Mouse (Mus musculus) stomach, postnatal 0 days (tissue): Measurements from ENCODE around the gene Cyb561d2. TPM values are rescaled to one million over a fixed set of nuclear protein-coding genes. Genes with fewer than 3 reads are reported as not detected.
A peak's percentile ranks its signal among the peaks of the same experiment; 100 is the strongest.

Experiments used
- ATAC-seq: fragments of 200-750 bp; cut with Nextera tagmentation; 2 replicates; pipeline ENCODE4 v1.8.0; 2017; ENCODE audit not compliant: low FRiP score, low TSS enrichment
- DNase-seq: peaks from one replicate; pipeline ENCODE4 v3.0.0-alpha.2; 2016; ENCODE audit warnings: low spot score
- H3K27ac ChIP-seq: fragments of 300-500 bp; sonication (generic); replicated peaks from 2 replicates; pipeline ENCODE4 v1.5.1; 2014; ENCODE audit warnings: mild to moderate bottlenecking, control low read depth
- H3K27me3 ChIP-seq: fragments of 300-500 bp; sonication (generic); 2 replicates; pipeline ENCODE4 v1.6.1; 2014; ENCODE audit warnings: low read length; ENCODE audit not compliant: control insufficient read depth, insufficient read depth
- H3K36me3 ChIP-seq: fragments of 300-500 bp; sonication (generic); 2 replicates; pipeline ENCODE4 v1.6.1; 2014; ENCODE audit warnings: low read length, mixed read lengths; ENCODE audit not compliant: control insufficient read depth, insufficient read depth
- H3K4me1 ChIP-seq: fragments of 300-500 bp; sonication (generic); replicated peaks from 2 replicates; pipeline ENCODE4 v1.6.1; 2014; ENCODE audit warnings: antibody characterized with exemption; ENCODE audit not compliant: control insufficient read depth, insufficient read depth
- H3K4me2 ChIP-seq: fragments of 300-500 bp; sonication (generic); replicated peaks from 2 replicates; pipeline ENCODE4 v1.6.1; 2014; ENCODE audit warnings: low read depth, mild to moderate bottlenecking, control low read depth, moderate library complexity
- H3K4me3 ChIP-seq: fragments of 300-500 bp; sonication (generic); 2 replicates; pipeline ENCODE4 v1.5.1; 2014; ENCODE audit warnings: low read depth, low read length, control low read depth
- H3K9ac ChIP-seq: fragments of 300-500 bp; sonication (generic); 2 replicates; pipeline ENCODE4 v1.6.1; 2014; ENCODE audit warnings: mild to moderate bottlenecking, low read length, control low read depth, mixed read lengths
- H3K9me3 ChIP-seq: fragments of 300-500 bp; sonication (generic); 2 replicates; pipeline ENCODE4 v1.6.1; 2016; ENCODE audit warnings: low read length; ENCODE audit not compliant: control insufficient read depth
- CTCF ChIP-seq: IDR thresholded peaks from 2 replicates; pipeline ENCODE4 v1.5.1; 2016; ENCODE audit warnings: antibody characterized with exemption, low read depth, mild to moderate bottlenecking, moderate library complexity
- EP300 ChIP-seq: optimal IDR thresholded peaks from 2 replicates; pipeline ENCODE3; 2016; ENCODE audit warnings: antibody characterized with exemption
- WGBS: fragments of 180-500 bp; shearing (Covaris S2); extraction: QIAGEN DNeasy Blood & Tissue Kit; methylation state at CpG from one replicate; pipeline ENCODE4 v1.1.7; 2014; 5-methylcytosine and 5-hydroxymethylcytosine counted together
- polyA plus RNA-seq: library from polyadenylated mRNA; unstranded; fragments of >200 nt; fragmentation: Nextera tagmentation; extraction: Ambion mirVana; gene quantifications from 2 replicates; pipeline ENCODE4 v1.2.1, GENCODE M21; 2015

Cyb561d2 gene
- polyA plus RNA-seq, 1 experiment from 2014 or later = 28.2 TPM

- WGBS = 11% methylated on average over 46 of the region's 46 CpGs
- peak; percentile 94 for ATAC-seq
- Histone ChIP-seq H3K4me2 (peak within 1 kb of the TSS; percentile 74), H3K36me3 (peaks cover 19% of the 10 kb centered on the region; the same call in 1 of the 2 replicates), H3K27ac (peak within 1 kb of the TSS; percentile 50; the same call in 1 of the 2 replicates), H3K4me3 (peak within 1 kb of the TSS; percentile 56), H3K4me1 (peaks cover 4% of the 10 kb centered on the region), H3K27me3 (no peaks in the 10 kb centered on the region), H3K9me3 (no peaks in the 10 kb centered on the region), H3K9ac (peak within 1 kb of the TSS; percentile 63)
- DNase-seq = peak; percentile 98
- TF ChIP-seq CTCF = no peak; the same call in 1 of the 2 replicates
- TF ChIP-seq EP300 = no peak
Observed at GRCm38 (mm10) chr9:107586974-107587832, 45.2 kb upstream of the Cyb561d2 start, which contains the start of gene Ifrd2. TSS of gene Ifrd2 (plus strand) at chr9:107587642.

GRCm38 (mm10) chr9:107586504-107586903, 44.5 kb upstream of the Cyb561d2 start:
- no peak overlapping the region for H3K4me2 ChIP-seq
- ATAC-seq = no peak
- no peak for DNase-seq
- peaks cover 4% of the 10 kb centered on the region for H3K4me1 ChIP-seq
- TF ChIP-seq CTCF (no peak), EP300 (no peak)
- no peaks in the 10 kb centered on the region for H3K9me3 ChIP-seq
- WGBS = 83% methylated on average over 5 of the region's 5 CpGs
- H3K27ac ChIP-seq = no peak overlapping the region
- no peak overlapping the region for H3K9ac ChIP-seq
- H3K36me3 ChIP-seq = peaks cover 14% of the 10 kb centered on the region; the same call in 1 of the 2 replicates
- H3K27me3 ChIP-seq = no peaks in the 10 kb centered on the region
- H3K4me3 ChIP-seq = no peak overlapping the region

- DNase-seq (no peak), ATAC-seq (no peak)
- Histone ChIP-seq H3K36me3 (no peaks in the 10 kb centered on the region), H3K4me3 (no peak overlapping the region), H3K9me3 (no peaks in the 10 kb centered on the region), H3K9ac (no peak overlapping the region), H3K27ac (no peak overlapping the region), H3K4me2 (no peak overlapping the region), H3K27me3 (no peaks in the 10 kb centered on the region), H3K4me1 (peaks cover 3% of the 10 kb centered on the region)
- 87% methylated on average over 14 of the region's 14 CpGs for WGBS
- TF ChIP-seq EP300 = no peak
- no peak for TF ChIP-seq CTCF
Observed at GRCm38 (mm10) chr9:107583174-107583573, 41.2 kb upstream of the Cyb561d2 start.

GRCm38 (mm10) chr9:107582509-107583062, 40.6 kb upstream of the Cyb561d2 start:
- 89% methylated on average over 7 of the region's 7 CpGs for whole genome bisulfite sequencing
- Histone ChIP-seq H3K9ac (no peak overlapping the region), H3K27ac (0 out of 2 replicates have a peak overlapping the region, but pooled peaks have one; percentile 24), H3K9me3 (no peaks in the 10 kb centered on the region), H3K4me3 (no peak overlapping the region), H3K4me2 (no peak overlapping the region), H3K36me3 (no peaks in the 10 kb centered on the region), H3K4me1 (peaks cover 5% of the 10 kb centered on the region; the same call in 1 of the 2 replicates), H3K27me3 (no peaks in the 10 kb centered on the region)
- DNase-seq (no peak), ATAC-seq (no peak)
- TF ChIP-seq EP300 (no peak), CTCF (no peak)

GRCm38 (mm10) chr9:107581584-107581983, 39.6 kb upstream of the Cyb561d2 start:
- no peak for ATAC-seq

More at GRCm38 (mm10) chr9:107581584-107581983, 39.6 kb upstream of the Cyb561d2 start:
- 59% methylated on average over 4 of the region's 4 CpGs for WGBS
- H3K9ac ChIP-seq = peak overlapping the region; percentile 77
- peaks cover 5% of the 10 kb centered on the region; the same call in 1 of the 2 replicates for H3K4me1 ChIP-seq
- no peaks in the 10 kb centered on the region for H3K27me3 ChIP-seq
- H3K27ac ChIP-seq = peak overlapping the region; percentile 96
- no peak for TF ChIP-seq EP300
- no peak for TF ChIP-seq CTCF
- peak overlapping the region; percentile 60 for H3K4me3 ChIP-seq
- DNase-seq = no peak
- H3K4me2 ChIP-seq = peak overlapping the region; percentile 92
- H3K9me3 ChIP-seq = no peaks in the 10 kb centered on the region
- no peaks in the 10 kb centered on the region for H3K36me3 ChIP-seq
